Mouse (Mus musculus): ENCODE measurements around the gene Tspan2. TPM values are rescaled to one million over a fixed set of nuclear protein-coding genes. Genes with fewer than 3 reads are reported as not detected.

Gene Tspan2
- total RNA-seq, 2 experiments from 2014 or later: 58.0 to 82.8 TPM

DNA sequence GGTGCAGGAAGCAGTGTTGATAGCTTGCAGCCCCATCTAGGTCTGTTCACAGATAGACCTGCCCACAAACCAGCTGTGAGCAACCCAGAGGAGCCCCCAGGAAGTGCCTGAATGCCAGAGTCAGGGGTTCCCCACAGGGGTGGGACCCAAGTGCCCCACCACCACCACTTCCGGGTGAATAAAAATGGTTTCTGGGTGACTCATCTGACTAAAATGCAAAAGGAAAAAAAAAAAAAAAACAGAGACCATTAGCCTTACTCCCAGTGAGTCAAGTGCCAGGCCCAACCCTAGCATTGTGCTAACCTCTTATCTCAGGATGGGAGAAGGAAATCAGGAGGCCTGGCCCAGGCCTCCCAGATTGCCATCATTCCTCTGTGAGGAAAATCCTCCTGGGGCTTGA, 21.5 kb downstream of the Tspan2 start:
- intact Hi-C loops (cut with DNase I): no loop called here
- no peak for DNase-seq (ENCODE audit: low spot score in 2 of 2)

DNA sequence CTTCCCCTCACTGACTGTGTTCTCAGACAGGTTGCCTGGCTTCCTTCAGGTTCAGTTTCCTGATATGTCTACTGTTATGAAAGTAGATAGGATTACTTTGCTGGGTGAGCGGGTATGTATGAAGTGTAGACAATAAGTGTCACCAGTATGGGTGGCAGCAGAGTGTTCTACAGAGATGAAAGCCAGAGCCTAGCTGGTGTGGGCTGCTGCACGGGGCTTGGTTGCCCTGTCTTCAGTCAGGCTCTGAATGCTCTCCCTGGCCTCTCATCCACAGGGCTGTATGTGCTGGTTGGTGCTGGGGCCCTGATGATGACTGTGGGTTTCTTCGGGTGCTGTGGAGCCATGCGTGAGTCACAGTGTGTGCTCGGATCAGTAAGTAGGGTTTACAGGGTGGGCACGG, 22.7 kb downstream of the Tspan2 start:
- DNase-seq (ENCODE audit: low spot score in 2 of 2): no peak
- intact Hi-C loops (cut with DNase I): no loop called here

DNA sequence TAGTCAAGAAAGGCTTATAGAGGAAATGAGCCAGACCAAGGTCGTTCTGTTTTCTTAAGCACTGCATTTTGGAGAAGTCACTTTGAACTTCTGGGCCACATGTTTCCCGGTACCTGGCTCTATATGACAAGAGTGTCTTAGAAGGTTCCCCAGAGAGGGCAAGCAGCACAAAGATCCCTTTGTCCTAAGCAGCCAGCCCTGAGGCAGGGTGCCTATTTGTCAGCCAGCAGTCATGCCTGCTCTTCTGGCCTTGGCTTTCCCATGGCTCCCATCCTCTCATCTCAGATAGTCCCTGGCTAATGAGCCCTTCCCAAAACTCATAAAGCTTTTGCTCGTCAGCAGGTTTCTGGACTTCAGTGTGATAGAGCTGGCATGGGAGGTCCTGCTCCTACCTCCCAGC, 25.9 kb downstream of the Tspan2 start:
- DNase-seq (ENCODE audit: low spot score in 2 of 2): no peak
- intact Hi-C loops (cut with DNase I): no loop called here

DNA sequence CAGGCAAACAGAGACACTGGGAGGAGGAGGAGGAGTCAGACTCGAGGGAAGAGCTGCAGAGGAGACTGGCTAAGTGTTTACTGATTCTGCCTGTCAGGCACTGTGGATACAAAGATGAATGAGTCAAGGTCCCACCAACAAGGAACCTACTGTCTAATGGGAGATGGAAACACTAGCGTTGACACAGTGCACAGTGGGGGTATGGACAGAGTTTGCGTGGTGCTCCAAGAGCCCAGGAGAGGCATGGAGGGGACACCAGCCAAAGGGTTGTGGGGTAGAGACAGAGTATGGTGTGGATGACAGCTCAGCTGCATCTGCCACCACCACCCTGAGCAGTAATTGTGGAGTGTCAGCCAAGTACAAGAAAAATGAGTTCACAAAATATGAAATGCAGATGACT, 28.1 kb downstream of the Tspan2 start:
- no peak for DNase-seq (ENCODE audit: low spot score in 2 of 2)
- intact Hi-C loops (cut with DNase I): no loop called here

DNA sequence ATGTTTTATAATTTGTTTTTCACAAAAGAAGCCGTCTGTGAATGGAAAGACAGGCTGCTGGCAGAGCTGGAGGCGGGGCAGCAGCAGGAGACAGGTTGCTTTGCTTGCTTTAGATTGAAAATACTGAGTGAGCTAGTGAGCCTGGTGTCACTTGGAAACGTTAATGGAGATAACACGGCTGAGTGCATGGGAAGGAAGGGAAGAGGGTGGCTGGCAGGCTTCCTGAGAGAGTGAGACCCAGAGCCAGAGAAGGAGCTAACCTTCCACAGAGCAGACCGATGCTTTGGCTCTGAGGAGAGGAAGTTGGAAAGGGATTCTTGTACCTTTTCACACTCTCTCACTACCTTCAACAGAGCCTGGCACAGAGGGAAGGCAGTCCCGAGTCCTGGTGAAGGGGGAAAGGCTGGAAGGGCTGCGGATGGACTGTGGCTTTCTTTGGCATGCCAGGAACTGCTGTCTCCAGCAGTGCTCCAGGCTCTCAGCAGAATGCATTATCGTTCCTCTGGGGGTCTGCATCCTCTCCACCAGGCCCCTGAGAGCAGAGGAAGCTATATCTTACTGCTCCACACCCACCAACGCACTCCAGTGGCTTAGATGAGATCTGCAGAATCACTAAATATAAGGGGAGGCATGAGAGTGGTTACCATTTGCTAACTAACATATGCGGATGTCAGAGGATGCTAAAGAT, 29.5 kb downstream of the Tspan2 start:
- intact Hi-C loops (cut with DNase I): no loop called here
- peak; percentile 22 to 23 for DNase-seq (ENCODE audit: low spot score in 2 of 2)

DNA sequence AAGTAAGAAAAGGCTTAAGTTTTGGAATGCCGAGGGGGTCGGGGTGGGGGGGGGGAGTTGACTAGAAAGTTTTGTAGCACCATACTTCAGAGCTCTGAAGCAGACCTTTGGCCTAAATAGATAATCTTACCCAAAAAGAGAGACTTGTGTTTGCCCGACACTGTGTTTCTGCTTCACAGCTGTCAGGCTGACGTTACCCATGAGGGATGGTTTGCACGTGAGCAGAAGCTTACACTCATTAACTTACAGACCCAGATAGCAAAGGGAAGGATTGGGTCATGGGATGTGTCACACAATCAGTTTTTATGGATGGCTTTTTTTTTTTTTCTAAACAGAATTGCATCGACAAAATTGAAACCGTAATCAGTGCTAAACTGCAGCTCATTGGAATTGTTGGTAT, 30.5 kb downstream of the Tspan2 start:
- no peak for DNase-seq (ENCODE audit: low spot score in 2 of 2)
- intact Hi-C loops (cut with DNase I): no loop called here

DNA sequence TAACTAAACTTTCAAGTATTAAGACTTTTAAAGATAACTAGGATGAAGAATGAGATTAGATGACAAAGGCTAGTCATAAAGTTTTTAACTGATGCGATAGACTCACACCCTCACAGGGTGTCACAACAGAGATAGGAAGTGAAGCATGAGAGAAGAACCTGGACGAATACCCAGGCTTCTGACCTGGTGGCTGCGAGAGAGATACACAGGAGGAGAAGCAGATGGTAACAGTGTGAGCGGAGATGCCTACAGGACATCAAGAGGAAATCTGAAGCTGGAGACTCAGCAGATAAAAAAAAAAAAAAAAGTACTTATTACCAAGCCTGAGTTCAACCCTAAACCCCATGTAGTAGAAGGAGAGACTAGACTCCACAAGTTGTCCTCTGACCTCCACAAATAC, 38.7 kb downstream of the Tspan2 start:
- DNase-seq (ENCODE audit: low spot score in 2 of 2): no peak
- intact Hi-C loops (cut with DNase I): no loop called here

DNA sequence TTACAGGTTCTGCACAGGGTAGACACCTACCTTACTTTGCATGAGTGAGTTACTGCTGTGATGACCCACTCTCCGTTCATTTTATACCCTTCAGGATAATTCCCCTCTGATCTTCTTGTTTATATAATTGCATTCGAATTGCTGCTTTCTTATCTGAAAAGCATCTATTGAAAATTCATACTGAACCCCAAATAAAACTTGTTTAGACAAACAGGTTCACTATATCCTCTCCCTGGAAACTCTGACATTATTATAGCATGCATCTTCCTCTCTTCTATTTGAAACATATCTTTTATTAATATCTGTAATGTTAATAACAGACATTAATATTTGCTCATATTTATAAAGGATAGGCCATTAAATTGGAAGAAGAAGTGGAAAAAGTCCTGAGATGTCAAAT, 48.3 kb downstream of the Tspan2 start, which contains the start of gene Tshb:
Gene Tshb, minus strand, starts transcription at position 101 of the 400 bp plus-strand sequence.
- DNase-seq (ENCODE audit: low spot score in 2 of 2): no peak
- intact Hi-C loops (cut with DNase I): no loop called here

DNA sequence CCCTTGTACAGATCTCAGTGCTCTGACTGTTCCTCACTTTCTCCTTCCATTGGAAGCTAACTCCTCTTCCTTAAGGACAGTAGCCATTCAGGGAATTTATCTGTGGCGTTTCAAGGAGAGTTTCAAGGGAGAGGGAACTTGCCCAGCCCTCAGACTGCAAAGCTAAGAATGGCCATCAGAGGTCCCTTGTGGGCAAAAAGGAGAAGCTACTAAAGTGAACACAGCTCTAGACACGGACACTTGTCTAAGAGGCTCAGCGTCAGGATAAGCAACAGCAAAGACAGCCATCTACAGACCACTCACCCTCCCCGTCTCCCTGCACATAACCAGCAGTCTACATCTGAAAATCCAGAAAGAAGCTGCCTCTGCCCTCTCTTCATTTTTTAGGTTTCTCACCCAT, 53.0 kb downstream of the Tspan2 start:
- intact Hi-C loops (cut with DNase I): no loop called here
- DNase-seq (ENCODE audit: low spot score in 2 of 2): no peak

DNA sequence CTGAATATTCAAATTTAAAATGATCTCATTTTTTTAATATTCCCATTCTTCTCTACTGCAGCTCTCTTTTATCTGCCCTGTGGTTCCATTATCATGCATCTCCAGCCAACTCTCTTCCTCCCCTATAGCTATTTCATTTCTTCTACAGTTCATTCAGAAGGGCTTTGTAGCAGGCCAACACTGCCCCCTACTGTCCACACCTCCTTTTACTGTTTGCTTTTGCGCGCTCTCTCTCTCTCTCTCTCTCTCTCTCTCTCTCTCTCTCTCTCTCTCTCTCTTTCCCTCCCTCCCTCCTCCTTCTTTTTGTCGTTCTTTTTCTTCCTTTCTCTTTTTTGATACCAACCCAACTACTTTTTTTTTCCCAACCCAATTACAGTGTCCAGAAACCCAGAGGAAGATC, 69.6 kb downstream of the Tspan2 start:
- peak; percentile 68 to 85 for DNase-seq (ENCODE audit: low spot score in 2 of 2)
- intact Hi-C loops (cut with DNase I): loop anchor here (1.0 to 2.0 kb wide), 2 partner anchors 89 to 555 kb away; no protein-coding TSS in a partner anchor

DNA sequence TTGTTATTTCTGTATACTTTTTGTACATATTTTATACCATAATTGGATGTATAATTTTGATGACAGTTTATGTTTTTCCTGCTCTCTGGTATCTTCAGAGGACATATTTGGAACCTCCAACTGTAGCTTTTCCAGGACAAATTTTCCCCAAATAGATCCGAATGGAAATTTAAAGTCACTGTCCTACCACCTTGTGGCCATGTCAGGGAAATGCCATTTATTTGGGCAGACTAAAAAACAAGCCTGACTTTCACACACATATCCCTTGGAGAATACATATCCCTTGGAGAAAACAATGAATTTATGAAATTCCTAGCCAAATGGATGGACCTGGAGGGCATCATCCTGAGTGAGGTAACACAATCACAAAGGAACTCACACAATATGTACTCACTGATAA, 108.1 kb downstream of the Tspan2 start:
- intact Hi-C loops (cut with DNase I): no loop called here
- no peak for DNase-seq (ENCODE audit: low spot score in 2 of 2)

DNA sequence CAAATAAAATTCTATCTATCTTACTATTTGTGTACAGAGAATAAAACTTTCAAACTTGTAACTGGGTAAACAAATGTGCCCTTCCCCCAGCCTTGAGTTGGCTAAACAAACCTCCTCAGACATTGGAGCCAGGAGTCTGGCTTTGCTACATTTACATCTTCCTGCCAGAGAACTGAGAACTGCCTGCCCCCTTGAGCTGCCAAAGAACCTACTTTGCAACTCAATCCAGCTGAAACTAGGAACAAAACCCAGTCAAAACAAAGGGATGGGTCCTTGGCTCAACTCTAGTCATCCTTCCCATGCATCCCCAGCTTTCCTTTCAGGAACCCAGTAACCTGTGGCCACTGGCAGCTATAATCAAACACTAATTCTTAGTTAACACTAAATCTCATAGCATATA, 114.3 kb downstream of the Tspan2 start:
- DNase-seq (ENCODE audit: low spot score in 2 of 2): no peak
- intact Hi-C loops (cut with DNase I): no loop called here

Other genes starting within 250 kb of the Tspan2 start
- not detected for gene Tshb, start 48.2 kb downstream of the Tspan2 start, total RNA-seq (2021)
- gene Sycp1, start 201.6 kb downstream of the Tspan2 start, total RNA-seq (2021): under 1 TPM in 1 of 2 experiments, not detected in 1; 0.20 TPM
- gene Nr1h5, start 229.6 kb downstream of the Tspan2 start, total RNA-seq (2021): not detected